Mouse (Mus musculus) adrenal gland, postnatal 4 days (tissue): ENCODE results near the gene Slc30a7. TPM values are rescaled to one million over a fixed set of nuclear protein-coding genes. Genes with fewer than 3 reads are reported as not detected.

ENCODE experiments used
- DNase-seq, 2 experiments: peaks; one replicate each; pipeline ENCODE4 v3.0.0; 2021 to 2022; ENCODE audit warnings: low spot score in 2 of 2, mixed read lengths in 2 of 2
- total RNA-seq, 2 experiments: library from RNA; stranded (reverse); gene quantifications; 2 replicates each; pipeline ENCODE4 v1.2.3; 2021

Gene Slc30a7
- total RNA-seq, 2 experiments from 2014 or later: 43.9 to 48.0 TPM

- no peak for DNase-seq
Measured at GRCm38 (mm10) chr3:115992588-115992987, 14.6 kb downstream of the Slc30a7 start.

- no peak for DNase-seq
Measured at GRCm38 (mm10) chr3:115992103-115992502, 15.1 kb downstream of the Slc30a7 start.

GRCm38 (mm10) chr3:115985183-115985892 lies 21.9 kb downstream of the Slc30a7 start:
- DNase-seq: peak in 1 of 2 experiments; percentile 8

DNA sequence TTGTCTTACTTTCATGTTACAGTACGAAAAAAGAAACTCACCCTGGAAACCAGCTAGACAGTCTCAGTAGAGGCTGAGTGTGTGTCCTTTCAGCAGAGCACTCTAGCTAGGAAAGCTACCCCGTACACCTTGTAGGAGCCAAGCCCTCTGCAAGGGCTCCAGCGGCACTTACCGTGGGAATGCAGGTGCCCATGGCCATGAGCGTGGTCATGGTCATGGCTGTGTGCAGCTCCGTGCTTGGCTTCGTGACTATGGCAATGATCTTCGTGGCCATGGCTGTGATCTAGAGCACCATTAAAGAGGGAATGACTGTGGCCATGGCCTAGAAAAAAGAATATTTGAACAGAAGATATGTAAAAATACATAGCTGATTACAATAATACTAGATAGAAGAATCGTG lies 22.6 kb downstream of the Slc30a7 start:
- no peak for DNase-seq

DNA sequence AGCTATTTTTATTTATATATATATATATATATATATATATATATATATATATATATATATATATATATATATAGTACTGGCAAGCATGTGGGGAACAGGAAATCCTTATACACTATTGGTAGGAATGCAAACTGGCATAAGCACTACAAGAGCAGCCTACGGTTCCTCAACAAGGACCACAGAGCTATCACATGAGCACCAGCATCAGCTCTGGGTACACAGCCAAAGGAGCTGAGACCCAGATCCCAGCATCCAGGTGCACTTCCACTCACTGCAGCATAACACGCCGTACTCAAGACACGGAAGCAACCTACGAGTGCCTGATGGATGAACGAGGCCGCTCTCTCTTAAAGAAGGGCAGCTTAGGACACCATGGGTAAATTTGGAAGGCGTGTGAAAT lies 24.0 kb downstream of the Slc30a7 start:
- DNase-seq: no peak

- no peak for DNase-seq
Measured at GRCm38 (mm10) chr3:115979000-115979399, 28.2 kb downstream of the Slc30a7 start.

DNA sequence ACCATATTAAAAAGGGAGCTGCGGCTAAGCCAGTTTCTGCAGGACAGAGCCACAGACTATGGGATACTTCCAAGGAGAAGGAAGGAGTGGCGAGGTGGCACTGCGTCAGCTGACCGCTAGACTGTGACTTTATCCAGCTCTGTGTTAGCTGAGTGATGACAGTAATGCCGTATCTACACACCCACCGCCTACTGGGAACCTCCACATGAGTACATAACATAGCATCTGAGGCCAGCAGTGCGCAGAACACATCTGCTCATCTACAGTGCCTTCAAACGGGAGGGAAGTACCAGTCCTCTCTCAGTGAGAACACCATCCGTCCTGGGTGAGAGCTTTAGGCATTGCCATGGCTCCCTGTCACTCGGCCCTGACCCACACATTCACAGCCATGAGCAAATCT lies 32.2 kb downstream of the Slc30a7 start:
- DNase-seq: no peak

- no peak for DNase-seq
Measured at GRCm38 (mm10) chr3:115974228-115974627, 33.0 kb downstream of the Slc30a7 start.

GRCm38 (mm10) chr3:115971891-115972646 lies 35.1 kb downstream of the Slc30a7 start:
- DNase-seq: no peak

DNA sequence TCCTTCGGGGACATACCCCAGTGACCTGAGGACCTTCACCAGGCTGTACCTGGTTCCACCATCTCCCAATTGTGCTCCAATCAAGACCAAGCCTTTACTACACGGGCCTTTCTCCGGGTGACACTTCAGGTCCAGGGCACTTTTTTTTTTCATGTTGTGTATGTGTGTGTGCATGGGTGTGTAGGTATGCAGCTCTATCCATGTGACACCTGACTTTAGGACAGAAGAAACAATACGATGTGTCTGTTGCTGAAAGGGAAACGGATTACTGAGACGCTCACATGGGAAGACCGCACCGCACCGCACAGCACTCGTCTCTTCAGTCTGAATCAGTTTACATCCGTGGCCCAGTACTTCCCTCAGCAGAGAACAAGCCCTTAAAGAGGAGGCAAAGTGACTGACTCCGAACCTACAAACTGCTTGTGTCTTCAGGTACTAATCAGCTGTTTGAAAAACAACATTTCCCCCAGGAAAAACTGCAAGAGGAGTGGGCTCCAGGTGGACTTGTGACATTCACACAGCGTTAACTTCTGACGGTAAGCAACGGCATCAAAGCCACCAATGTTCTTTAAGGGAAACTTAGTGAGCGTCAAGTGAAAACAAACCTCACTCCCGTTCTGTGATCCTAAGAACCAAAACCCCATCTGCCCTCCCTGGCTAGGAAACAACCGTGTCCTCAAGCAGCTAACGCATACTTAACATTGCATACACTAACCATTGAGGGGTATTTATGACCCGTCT lies 36.0 kb downstream of the Slc30a7 start:
- DNase-seq: no peak

DNA sequence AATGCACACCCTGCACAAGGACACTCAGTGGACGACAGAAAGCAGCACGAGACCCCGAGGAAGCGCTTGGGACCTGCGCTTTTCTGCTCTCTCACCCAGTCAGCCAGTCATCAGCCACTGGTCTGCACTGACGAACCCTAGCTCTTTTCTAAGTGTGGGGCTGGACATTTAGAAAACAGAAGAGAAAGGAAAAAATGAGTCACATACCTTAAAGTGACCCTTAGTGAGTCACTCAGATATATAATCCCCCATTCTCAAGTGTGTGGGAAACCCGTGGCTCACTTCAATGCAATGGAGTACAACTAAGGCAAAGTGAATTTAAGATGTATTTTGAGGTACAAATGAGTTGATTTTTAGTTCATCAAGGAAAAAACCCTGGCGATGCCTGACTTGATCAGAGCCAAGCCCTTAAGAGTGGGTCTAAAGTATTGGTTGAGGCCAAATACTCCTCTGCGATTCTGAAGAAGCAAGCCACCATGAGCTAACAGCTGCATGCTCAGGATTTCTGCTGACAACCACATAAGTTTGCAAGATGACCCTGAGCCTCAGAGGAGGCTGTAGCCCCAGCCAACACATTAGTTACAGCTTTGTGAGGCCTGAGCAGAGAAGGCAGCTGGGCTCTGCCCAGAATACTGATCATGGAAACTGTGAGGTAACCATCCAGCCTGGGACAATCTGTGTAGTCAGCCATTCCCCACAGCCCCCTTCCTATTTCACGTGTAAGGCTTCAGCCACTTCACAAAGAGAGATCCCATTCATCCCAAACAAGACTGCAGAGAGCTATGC lies 38.3 kb downstream of the Slc30a7 start:
- DNase-seq: no peak

GRCm38 (mm10) chr3:115964071-115964470 lies 43.1 kb downstream of the Slc30a7 start:
- no peak for DNase-seq

DNA sequence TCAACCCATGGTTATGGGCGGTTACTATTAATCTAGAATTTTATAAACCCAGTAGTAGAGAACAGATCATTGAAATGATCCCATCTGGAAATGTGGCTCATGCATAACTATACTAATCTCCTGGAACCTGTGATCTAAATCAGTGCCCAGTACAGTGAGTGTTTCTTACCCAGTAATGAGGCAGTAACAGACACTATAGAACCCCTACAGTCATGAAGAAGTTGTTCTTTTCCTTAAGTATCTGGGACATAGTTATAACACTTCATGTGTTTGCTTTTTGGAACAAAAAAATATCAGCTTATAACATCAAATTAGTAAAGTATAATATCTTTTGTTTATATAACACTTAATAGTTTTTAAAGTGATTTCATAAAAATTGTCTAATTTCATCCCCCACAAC lies 43.6 kb downstream of the Slc30a7 start:
- no peak for DNase-seq

GRCm38 (mm10) chr3:115962028-115962415 lies 45.2 kb downstream of the Slc30a7 start:
- no peak for DNase-seq

GRCm38 (mm10) chr3:115961311-115962027 lies 45.7 kb downstream of the Slc30a7 start:
- DNase-seq: no peak

GRCm38 (mm10) chr3:115957223-115957622 lies 50.0 kb downstream of the Slc30a7 start:
- no peak for DNase-seq

- no peak for DNase-seq
Measured at GRCm38 (mm10) chr3:115953088-115953487, 54.1 kb downstream of the Slc30a7 start.

GRCm38 (mm10) chr3:115952356-115952755 lies 54.9 kb downstream of the Slc30a7 start:
- no peak for DNase-seq

DNA sequence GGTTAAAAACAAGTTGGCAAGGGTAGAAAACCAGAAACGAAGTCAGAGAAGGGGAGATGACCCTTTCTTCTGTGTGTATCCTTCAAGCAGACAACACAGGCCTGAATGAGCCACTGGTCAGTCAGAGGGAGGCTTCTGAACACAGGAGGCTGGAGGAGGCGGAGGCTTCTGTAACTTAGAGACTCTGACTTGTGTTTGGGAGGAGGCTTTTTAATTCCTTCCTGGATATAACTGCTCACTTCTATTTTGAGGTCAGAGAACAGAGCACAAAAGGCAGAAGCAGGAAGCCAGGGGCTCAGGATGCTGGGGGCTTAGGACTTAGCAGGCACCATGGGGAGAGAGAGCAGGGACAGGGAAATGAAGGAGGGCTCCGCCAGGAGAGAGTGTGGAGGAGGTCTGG lies 56.0 kb downstream of the Slc30a7 start:
- DNase-seq: no peak
